Mouse (Mus musculus) midbrain, embryonic 10.5 days (tissue): ENCODE measurements around the gene Lars2. TPM values are rescaled to one million over a fixed set of nuclear protein-coding genes. Genes with fewer than 3 reads are reported as not detected.

Experiments used
- DNase-seq: peaks from one replicate; pipeline ENCODE4 v3.0.0-alpha.2; 2017; ENCODE audit warnings: low spot score
- H3K27ac ChIP-seq: fragments of 300-500 bp; sonication (generic); replicated peaks from 2 replicates; pipeline ENCODE4 v1.5.1; 2016; ENCODE audit warnings: mild to moderate bottlenecking
- H3K27me3 ChIP-seq: fragments of 300-500 bp; sonication (generic); 2 replicates; pipeline ENCODE4 v1.6.1; 2016; ENCODE audit warnings: low read depth, mild to moderate bottlenecking; ENCODE audit not compliant: poor library complexity, severe bottlenecking
- H3K36me3 ChIP-seq: fragments of 300-500 bp; sonication (generic); 2 replicates; pipeline ENCODE4 v1.6.1; 2016; ENCODE audit warnings: mild to moderate bottlenecking, moderate library complexity
- H3K4me1 ChIP-seq: fragments of 300-500 bp; sonication (generic); 2 replicates; pipeline ENCODE4 v1.6.1; 2016
- H3K4me3 ChIP-seq: fragments of 300-500 bp; sonication (generic); 2 replicates; pipeline ENCODE4 v1.5.1; 2016; ENCODE audit warnings: mild to moderate bottlenecking, moderate library complexity
- H3K9me3 ChIP-seq: fragments of 300-500 bp; sonication (generic); replicated peaks from 2 replicates; pipeline ENCODE4 v1.6.1; 2016; ENCODE audit warnings: mild to moderate bottlenecking
- WGBS: fragments of 180-500 bp; shearing (Covaris S2); methylation state at CpG from one replicate; pipeline ENCODE4 v1.1.7; 2016; 5-methylcytosine and 5-hydroxymethylcytosine counted together
- polyA plus RNA-seq: library from polyadenylated mRNA; unstranded; fragments of >200 nt; fragmentation: Nextera tagmentation; extraction: Ambion mirVana; gene quantifications from 2 replicates; pipeline ENCODE4 v1.2.1, GENCODE M21; 2016

Lars2 gene
- polyA plus RNA-seq, 1 experiment from 2014 or later = 607 TPM

- Histone ChIP-seq H3K36me3 (peaks cover 52% of the 10 kb centered on the region), H3K9me3 (no peaks in the 10 kb centered on the region), H3K4me3 (no peak overlapping the region), H3K4me1 (no peaks in the 10 kb centered on the region), H3K27me3 (no peaks in the 10 kb centered on the region), H3K27ac (no peak overlapping the region)
- no peak for DNase-seq
- 84% methylated on average over 4 of the region's 4 CpGs for WGBS
Observed at GRCm38 (mm10) chr9:123506270-123507146, 139.8 kb downstream of the Lars2 start.

- Histone ChIP-seq H3K4me3 (no peak overlapping the region), H3K27me3 (no peaks in the 10 kb centered on the region), H3K4me1 (no peaks in the 10 kb centered on the region), H3K9me3 (no peaks in the 10 kb centered on the region), H3K27ac (no peak overlapping the region), H3K36me3 (peaks cover 54% of the 10 kb centered on the region)
- WGBS = 84% methylated on average over 2 of the region's 2 CpGs
- DNase-seq = no peak
Observed at GRCm38 (mm10) chr9:123507380-123507779, 140.7 kb downstream of the Lars2 start.

DNA sequence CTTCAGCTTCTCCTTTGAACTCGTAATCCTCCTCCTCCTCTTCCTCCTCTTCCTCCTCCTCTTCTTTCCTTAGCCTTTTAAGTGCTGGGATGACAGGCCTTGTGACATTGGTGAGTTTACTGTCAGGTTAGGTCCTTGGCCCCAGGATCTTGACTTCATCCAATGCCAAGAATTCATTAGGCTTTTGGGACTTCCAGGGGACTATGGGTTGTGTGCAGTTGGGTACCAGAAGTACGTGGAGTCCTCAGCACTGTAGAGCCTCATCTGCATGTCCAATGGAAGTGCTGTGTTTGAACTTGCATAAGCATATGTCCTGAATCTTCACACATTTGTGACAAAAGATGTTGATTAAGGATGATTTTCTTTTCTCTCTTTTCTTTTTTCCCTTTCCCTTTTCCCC, 142.3 kb downstream of the Lars2 start:
- Histone ChIP-seq H3K9me3 (no peaks in the 10 kb centered on the region), H3K27me3 (no peaks in the 10 kb centered on the region), H3K36me3 (peaks cover 57% of the 10 kb centered on the region), H3K4me1 (no peaks in the 10 kb centered on the region), H3K27ac (no peak overlapping the region), H3K4me3 (no peak overlapping the region)
- 91% methylated on average over 2 of the region's 2 CpGs for WGBS
- DNase-seq = no peak

DNA sequence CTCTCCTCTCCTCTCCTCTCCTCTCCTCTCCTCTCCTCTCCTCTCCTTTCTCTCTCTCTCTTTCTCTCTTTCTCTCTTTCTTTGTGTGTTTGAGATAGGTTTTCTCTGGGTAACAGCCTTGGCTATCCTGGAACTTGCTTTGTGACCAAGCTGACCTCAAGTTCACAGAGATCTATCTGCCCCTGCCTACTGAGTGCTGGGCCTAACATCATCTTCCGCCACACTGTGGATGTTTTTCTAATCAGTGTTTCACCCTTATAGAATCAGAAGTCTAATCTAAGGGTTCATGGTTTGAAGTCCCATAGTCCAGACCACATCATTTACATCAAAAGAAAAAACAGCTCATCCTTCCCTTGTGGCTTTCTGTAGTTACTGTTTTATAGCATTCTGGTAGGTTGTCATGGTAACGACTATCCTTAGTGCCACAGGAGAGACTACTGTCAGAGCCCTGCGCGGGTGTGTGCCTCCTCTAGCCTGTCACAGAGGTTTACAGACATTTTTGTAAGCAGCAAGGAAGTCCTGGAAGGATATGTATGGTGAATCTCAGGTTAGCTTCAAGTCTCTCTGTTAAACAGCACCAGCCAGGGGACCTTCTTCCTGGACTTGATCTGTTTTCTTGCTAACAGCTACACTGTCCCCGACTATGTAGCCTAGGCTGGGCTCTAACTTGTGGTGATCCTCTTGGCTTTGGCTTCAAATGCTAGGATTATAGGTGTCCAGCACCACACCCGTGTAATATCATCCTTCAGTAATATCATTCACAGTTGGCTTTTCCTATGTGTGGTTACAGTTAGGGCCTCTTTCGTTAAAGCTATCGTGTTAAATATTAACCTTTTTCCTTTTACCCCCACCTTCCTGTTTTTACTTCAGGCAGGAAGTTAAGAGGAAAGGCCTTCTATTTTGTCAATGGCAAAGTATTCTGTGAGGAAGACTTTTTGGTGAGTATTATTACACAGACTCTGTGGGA, 143.2 kb downstream of the Lars2 start:
- Histone ChIP-seq H3K4me3 (no peak overlapping the region), H3K9me3 (no peaks in the 10 kb centered on the region), H3K4me1 (no peaks in the 10 kb centered on the region), H3K27me3 (no peaks in the 10 kb centered on the region), H3K27ac (no peak overlapping the region), H3K36me3 (peaks cover 53% of the 10 kb centered on the region)
- 90% methylated on average over 8 of the region's 8 CpGs for WGBS
- no peak for DNase-seq

DNA sequence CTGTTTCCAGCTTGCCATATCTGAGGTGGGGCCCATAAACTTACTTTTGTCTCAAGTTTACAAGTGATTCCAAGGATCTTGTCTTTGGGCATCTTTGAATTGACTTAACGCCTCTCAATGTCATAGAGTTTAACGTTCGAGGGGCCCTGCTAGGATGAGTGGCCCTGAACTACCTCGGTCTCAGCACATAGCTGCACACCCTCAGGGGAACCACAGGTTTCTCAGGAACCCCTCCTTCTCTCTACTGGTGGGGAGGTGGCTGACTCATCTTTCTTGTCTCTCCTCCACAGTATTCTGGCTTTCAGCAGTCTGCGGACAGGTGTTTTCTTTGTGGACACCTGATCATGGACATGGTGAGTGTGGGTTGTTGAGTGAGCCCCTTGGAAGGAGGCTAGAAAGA, 144.2 kb downstream of the Lars2 start:
- H3K36me3 ChIP-seq = peaks cover 57% of the 10 kb centered on the region

More for the DNA sequence above, 144.2 kb downstream of the Lars2 start:
- H3K9me3 ChIP-seq = no peaks in the 10 kb centered on the region
- H3K27me3 ChIP-seq = no peaks in the 10 kb centered on the region
- no peaks in the 10 kb centered on the region for H3K4me1 ChIP-seq
- DNase-seq = no peak
- H3K4me3 ChIP-seq = no peak overlapping the region
- no peak overlapping the region for H3K27ac ChIP-seq
- 97% methylated on average over 5 of the region's 5 CpGs for WGBS

Other genes starting within 250 kb of the Lars2 start
- 0.20 TPM in 1 of 2 replicates, not detected in the other for gene Clec3b, start 216.0 kb upstream of the Lars2 start, polyA plus RNA-seq
- 0.47 and 0.48 TPM in 2 replicates for gene Cdcp1, start 150.9 kb upstream of the Lars2 start, polyA plus RNA-seq
- gene Tmem158, start 106.2 kb upstream of the Lars2 start, polyA plus RNA-seq = 4.8 and 5.4 TPM in 2 replicates
- 50.1 and 51.6 TPM in 2 replicates for gene Limd1, start 111.8 kb downstream of the Lars2 start, polyA plus RNA-seq
- 44.0 and 47.1 TPM in 2 replicates for gene Sacm1l, start 162.8 kb downstream of the Lars2 start, polyA plus RNA-seq